Mouse (Mus musculus) large intestine, adult 2 months (tissue): ENCODE measurements around the gene Slc38a10. TPM values are rescaled to one million over a fixed set of nuclear protein-coding genes. Genes with fewer than 3 reads are reported as not detected.

Experiments used
- DNase-seq: peaks from one replicate; pipeline ENCODE4 v3.0.0-alpha.2; 2012; ENCODE audit warnings: low read depth, low spot score
- WGBS: fragments of 180-500 bp; shearing (Covaris S2); methylation state at CpG from one replicate; pipeline ENCODE4 v1.1.7; 2018; 5-methylcytosine and 5-hydroxymethylcytosine counted together
- polyA plus RNA-seq: library from polyadenylated mRNA; depleted of rRNA; stranded (reverse); fragments of >200 nt; gene quantifications from 2 replicates; pipeline ENCODE4 v1.2.3, GENCODE M21; 2012

Slc38a10 gene
- polyA plus RNA-seq, 1 experiment = 67.3 TPM

DNA sequence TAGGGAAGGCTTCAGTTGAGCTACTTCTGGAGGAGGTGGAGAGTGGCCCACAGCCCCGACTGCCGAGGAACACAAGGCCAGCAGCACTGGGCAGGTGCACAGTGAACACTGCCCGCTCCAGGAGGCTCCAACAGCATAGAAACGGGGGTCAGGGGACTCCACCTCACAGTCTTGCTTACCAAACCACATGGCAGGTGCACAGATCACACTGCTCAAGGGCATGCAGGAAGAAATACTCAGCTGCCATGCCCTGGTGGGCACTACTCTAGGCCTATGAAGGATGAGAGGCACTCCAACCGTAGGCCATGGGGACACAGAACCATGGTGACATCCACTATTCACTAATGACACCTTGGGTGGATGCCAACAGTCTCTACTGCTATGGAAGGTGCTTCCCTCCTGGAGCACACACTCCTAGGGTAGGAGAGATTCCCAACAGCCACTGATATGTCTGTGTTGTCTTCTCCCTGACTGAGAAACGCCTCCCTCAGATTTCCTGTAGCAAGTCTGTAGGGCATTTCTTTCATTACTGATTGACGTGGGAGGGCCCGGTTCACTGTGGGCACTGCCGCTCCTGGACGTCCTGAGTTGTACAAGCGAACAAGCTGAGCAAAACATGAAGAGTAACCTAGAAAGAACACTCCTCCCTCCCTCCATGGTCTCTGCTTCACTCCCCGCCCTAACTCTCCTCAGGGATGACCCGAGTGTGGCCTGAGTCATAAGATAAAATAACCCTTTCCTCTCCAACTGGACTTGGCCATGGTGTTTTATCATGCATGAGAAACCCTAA is 7.2 kb downstream of the Slc38a10 start:
- DNase-seq = no peak
- WGBS = 71% methylated on average over 13 of the region's 13 CpGs

GRCm38 (mm10) chr11:120142601-120143051 is 8.5 kb downstream of the Slc38a10 start:
- DNase-seq = no peak
- WGBS = 71% methylated on average over 3 of the region's 3 CpGs

- no peak for DNase-seq
- WGBS = 74% methylated on average over 6 of the region's 6 CpGs
These were observed 10.9 kb downstream of the Slc38a10 start for GRCm38 (mm10) chr11:120140255-120140654.

DNA sequence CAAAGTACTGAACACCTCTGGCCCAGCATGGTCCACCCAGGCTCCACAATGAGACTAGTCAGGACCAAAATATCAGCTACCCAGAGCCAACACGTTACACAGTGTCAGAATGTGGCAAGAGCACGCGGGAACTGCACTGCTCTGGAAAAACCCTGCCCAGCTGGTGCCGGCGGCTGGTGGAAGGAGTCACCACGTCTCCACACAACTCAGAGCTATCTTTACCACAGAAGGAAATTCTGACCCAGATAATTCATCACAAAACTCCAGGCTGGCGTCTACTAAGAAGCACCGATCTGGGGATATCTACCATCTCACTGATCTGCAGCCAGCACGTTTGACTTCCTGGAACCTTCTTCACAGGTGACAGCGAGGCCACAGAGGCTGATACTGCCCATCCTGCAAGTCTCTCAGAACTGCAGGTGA is 11.8 kb downstream of the Slc38a10 start:
- no peak for DNase-seq
- WGBS = 87% methylated on average over 10 of the region's 10 CpGs

GRCm38 (mm10) chr11:120137625-120138004 is 13.5 kb downstream of the Slc38a10 start:
- no peak for DNase-seq
- WGBS = 63% methylated on average over 5 of the region's 5 CpGs

DNA sequence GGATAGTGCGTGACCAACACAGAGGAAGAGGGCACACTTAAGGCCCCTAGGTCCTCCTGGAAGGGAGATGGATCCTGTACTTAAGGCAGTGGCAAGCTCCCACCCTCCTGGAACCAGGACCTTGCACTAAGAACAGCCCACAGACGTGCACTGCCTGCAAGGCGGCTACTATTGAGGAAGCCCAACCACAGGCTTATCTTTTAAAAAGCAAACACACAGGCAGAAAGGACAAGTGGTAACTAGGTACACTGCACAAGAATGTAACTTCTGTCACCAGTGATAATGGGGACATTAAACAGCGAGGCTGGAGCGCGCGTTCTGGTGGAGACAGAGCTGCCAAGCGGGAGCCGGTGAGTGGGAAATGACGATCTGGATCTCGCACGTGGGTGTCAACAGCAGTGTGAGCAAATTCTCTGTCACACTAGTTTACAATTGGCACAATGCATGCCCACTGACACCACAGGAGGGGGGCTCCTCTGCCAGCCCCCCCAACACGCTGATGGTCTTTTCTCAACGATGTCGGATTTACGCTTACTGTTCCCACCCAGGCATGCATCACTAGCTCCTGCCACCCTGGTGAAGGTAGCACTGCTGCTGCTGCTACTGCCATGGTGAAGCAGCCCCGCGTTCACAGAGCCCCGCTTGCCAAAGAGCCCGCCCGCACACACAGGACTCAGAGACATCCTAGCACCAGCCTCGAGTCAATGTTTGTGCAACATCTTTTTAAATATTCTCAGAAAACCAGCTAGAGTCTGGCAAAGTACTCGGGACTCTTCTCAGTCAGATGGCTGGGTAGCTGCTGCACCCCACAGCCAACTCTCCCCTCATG is 14.1 kb downstream of the Slc38a10 start:
- DNase-seq = no peak
- 66% methylated on average over 23 of the region's 23 CpGs for WGBS

- DNase-seq = no peak
- 30% methylated on average over 8 of the region's 8 CpGs for WGBS
These were observed 15.0 kb downstream of the Slc38a10 start for GRCm38 (mm10) chr11:120136195-120136594.

GRCm38 (mm10) chr11:120134847-120135530 is 16.2 kb downstream of the Slc38a10 start:
- peak; percentile 29 for DNase-seq
- WGBS = 72% methylated on average over 9 of the region's 9 CpGs

DNA sequence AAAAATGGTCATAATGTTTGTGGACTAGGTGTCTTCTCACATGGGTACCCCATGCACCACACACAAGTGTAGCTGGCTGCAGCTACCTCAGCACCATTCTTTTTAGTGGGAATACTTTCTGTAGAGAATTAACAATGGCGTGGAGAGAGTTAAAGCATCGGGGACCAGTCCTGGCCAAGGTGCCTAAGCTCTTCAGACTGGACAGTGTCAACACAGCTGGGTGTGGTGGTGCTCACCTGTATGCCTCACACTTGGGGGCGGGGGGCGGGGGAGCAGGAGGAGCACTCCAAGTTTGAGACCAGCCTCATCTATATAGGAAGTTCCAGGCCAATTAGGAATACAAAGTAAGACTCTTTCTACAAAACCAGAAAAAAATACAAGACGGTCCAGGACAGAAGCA is 17.0 kb downstream of the Slc38a10 start:
- DNase-seq = no peak
- 86% methylated on average over 5 of the region's 5 CpGs for WGBS

- no peak for DNase-seq
- WGBS = 87% methylated on average over 7 of the region's 7 CpGs
These were observed 21.9 kb downstream of the Slc38a10 start for GRCm38 (mm10) chr11:120129281-120129680.

GRCm38 (mm10) chr11:120126845-120127244 is 24.3 kb downstream of the Slc38a10 start:
- 88% methylated on average over 2 of the region's 2 CpGs for WGBS
- DNase-seq = no peak

DNA sequence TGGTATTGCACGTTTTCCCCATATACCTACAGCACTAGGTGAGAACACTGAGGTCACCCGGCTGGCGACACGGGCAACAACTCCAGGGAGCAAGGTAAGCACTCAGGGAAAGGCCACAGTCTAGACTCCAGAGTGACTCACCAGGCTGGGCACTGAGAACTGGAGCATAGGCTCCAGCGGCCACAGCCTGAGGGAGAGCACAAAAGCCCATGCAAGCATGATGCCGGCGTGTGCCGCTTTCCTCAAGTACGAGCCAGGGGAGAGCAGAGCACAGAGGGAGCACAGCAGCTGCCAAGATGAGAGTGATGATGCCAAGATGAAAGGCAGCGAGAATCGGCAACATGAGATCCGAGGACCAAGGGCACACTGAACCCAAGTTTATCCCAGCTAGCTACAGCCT is 29.0 kb downstream of the Slc38a10 start:
- DNase-seq = no peak
- WGBS = 88% methylated on average over 12 of the region's 12 CpGs

GRCm38 (mm10) chr11:120120642-120121420 is 30.3 kb downstream of the Slc38a10 start:
- WGBS = 84% methylated on average over 17 of the region's 17 CpGs
- no peak for DNase-seq

- 87% methylated on average over 10 of the region's 10 CpGs for WGBS
- DNase-seq = no peak
These were observed 31.1 kb downstream of the Slc38a10 start for GRCm38 (mm10) chr11:120119936-120120541.

- 95% methylated on average over 7 of the region's 7 CpGs for WGBS
- DNase-seq = no peak
These were observed 32.0 kb downstream of the Slc38a10 start for GRCm38 (mm10) chr11:120119108-120119507.

DNA sequence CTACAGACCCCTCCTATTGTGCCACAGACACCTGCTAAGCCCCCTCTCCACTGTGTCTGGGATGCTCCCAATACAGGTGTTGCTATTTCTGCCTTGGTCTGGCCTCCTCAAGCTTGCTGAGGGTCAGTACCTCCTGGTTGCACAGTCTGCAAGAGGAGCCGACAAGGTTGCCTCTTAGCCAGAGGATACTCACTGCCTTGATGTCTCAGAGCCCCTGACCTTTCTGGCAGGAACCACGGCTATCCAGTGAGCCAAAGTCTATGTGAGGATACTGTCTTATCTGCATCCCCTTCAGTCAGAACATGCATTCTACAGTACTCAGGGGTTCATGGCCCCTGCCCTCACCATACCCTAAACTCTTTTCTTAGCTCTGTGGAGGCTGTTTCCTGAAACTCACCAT is 33.5 kb downstream of the Slc38a10 start:
- no peak for DNase-seq

DNA sequence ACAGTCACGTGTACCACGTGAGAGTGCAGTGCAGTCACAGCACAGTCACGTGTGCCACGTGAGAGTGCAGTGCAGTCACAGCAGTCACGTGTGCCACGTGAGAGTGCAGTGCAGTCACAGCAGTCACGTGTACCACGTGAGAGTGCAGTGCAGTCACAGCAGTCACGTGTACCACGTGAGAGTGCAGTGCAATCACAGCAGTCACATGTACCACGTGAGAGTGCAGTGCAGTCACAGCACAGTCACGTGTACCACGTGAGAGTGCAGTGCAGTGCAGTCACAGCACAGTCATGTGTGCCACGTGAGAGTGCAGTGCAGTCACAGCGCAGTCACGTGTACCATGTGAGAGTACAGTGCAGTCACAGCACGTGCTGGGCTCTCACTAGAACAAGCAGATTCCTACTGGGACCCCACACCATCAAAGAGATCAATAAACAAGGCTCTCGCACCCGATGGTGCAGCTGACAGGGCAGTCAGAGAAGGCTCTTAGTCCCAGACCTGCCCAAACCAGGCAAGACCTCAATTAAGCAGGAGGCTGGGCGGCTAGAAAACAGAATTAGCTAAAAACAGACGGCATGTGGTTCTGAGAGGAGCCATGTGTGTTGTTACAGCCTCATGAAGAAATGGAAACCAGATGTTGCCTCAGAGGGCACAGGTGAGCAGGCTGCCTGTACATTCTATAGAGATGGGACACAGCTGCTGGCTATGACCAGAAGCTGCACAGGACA is 36.5 kb downstream of the Slc38a10 start:
- 92% methylated on average over 21 of the region's 21 CpGs for WGBS
- no peak for DNase-seq

More for the DNA sequence above, 33.5 kb downstream of the Slc38a10 start:
- 96% methylated on average over 2 of the region's 2 CpGs for whole genome bisulfite sequencing

DNA sequence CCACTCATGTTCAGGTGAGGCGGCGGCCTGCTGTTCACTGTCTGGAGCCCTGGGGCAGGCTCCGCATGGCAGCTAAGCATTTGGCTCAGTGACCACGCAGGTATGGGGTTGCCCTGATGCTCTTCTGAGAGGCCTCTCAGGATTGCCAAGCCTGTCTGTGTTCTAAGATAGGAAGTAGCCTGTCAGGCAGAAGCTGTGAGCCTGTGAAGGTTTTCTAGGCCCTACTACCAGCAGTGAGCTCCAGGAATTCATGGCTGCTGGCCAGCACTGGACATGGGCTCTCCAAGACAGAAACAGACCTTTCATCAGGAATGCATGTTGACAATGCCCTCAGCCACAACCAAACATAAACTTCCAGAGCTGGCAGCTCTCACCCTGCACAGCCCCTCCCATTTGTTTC is 39.0 kb downstream of the Slc38a10 start:
- DNase-seq = no peak
- 89% methylated on average over 4 of the region's 4 CpGs for WGBS
